Mouse (Mus musculus) lung, embryonic 14.5 days (tissue): Measurements from ENCODE around the gene Pappa. TPM values are rescaled to one million over a fixed set of nuclear protein-coding genes. Genes with fewer than 3 reads are reported as not detected.

Experiments used
- ATAC-seq: fragments of 200-750 bp; cut with Nextera tagmentation; 2 replicates; pipeline ENCODE4 v1.8.0; 2017; ENCODE audit warnings: mild to moderate bottlenecking, moderate TSS enrichment, moderate library complexity; ENCODE audit not compliant: insufficient read depth
- DNase-seq: peaks from one replicate; pipeline ENCODE4 v3.0.0-alpha.2; 2015
- H3K27ac ChIP-seq: fragments of 300-500 bp; sonication (generic); 2 replicates; pipeline ENCODE4 v1.5.1; 2014; ENCODE audit warnings: low read depth, mild to moderate bottlenecking, moderate library complexity
- H3K27me3 ChIP-seq: fragments of 300-500 bp; sonication (generic); 2 replicates; pipeline ENCODE4 v1.6.1; 2014; ENCODE audit warnings: low read length, control low read depth; ENCODE audit not compliant: insufficient read depth
- H3K36me3 ChIP-seq: fragments of 300-500 bp; sonication (generic); 2 replicates; pipeline ENCODE4 v1.6.1; 2014; ENCODE audit warnings: control low read depth; ENCODE audit not compliant: insufficient read depth
- H3K4me1 ChIP-seq: fragments of 300-500 bp; sonication (generic); 2 replicates; pipeline ENCODE4 v1.6.1; 2014; ENCODE audit warnings: antibody characterized with exemption, control low read depth; ENCODE audit not compliant: insufficient read depth
- H3K4me2 ChIP-seq: fragments of 300-500 bp; sonication (generic); 2 replicates; pipeline ENCODE4 v1.6.1; 2014; ENCODE audit warnings: mild to moderate bottlenecking
- H3K4me3 ChIP-seq: fragments of 300-500 bp; sonication (generic); 2 replicates; pipeline ENCODE4 v1.5.1; 2014; ENCODE audit warnings: low read depth, low read length
- H3K9ac ChIP-seq: fragments of 300-500 bp; sonication (generic); 2 replicates; pipeline ENCODE4 v1.6.1; 2014
- H3K9me3 ChIP-seq: fragments of 300-500 bp; sonication (generic); 2 replicates; pipeline ENCODE4 v1.6.1; 2016; ENCODE audit warnings: low read depth, low read length, control low read depth
- CTCF ChIP-seq: IDR thresholded peaks from 2 replicates; pipeline ENCODE4 v1.5.1; 2016; ENCODE audit warnings: antibody characterized with exemption, low read depth
- WGBS: fragments of 180-500 bp; shearing (Covaris S2); extraction: QIAGEN DNeasy Blood & Tissue Kit; methylation state at CpG from one replicate; pipeline ENCODE4 v1.1.7; 2014; 5-methylcytosine and 5-hydroxymethylcytosine counted together
- polyA plus RNA-seq: library from polyadenylated mRNA; unstranded; fragments of >200 nt; fragmentation: Nextera tagmentation; extraction: Ambion mirVana; gene quantifications from 2 replicates; pipeline ENCODE4 v1.2.1, GENCODE M21; 2014

Pappa gene
- polyA plus RNA-seq, 1 experiment from 2014 or later = 2.4 TPM

DNA sequence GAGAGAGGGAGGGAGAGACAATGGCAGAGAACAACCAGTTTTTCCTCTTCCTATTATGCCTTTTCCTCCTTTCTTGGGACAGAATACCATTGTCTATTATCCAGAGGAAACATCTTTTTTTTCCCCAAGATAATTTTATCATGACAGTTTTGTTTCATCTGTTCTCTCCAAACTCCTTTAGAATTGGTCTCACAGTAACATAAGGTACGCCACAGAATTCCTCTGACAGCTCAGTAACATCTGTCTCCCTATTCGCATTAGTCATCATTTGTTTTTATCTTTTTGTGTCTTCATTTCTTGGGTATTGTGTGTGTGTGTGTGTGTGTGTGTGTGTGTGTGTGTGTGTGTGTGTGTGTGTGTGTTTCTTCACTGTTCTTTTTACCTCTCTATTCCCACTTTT lies 201.8 kb downstream of the Pappa start:
- no peaks in the 10 kb centered on the region for H3K27me3 ChIP-seq
- DNase-seq (no peak), ATAC-seq (no peak)
- no peaks in the 10 kb centered on the region for H3K9me3 ChIP-seq
- H3K27ac ChIP-seq = no peak overlapping the region
- no peaks in the 10 kb centered on the region for H3K4me1 ChIP-seq
- no peak overlapping the region for H3K9ac ChIP-seq
- no peak overlapping the region for H3K4me3 ChIP-seq
- no peaks in the 10 kb centered on the region for H3K36me3 ChIP-seq
- TF ChIP-seq CTCF = no peak
- WGBS = 87% methylated on average over 2 of the region's 2 CpGs
- no peak overlapping the region for H3K4me2 ChIP-seq

- Histone ChIP-seq H3K27me3 (no peaks in the 10 kb centered on the region), H3K4me1 (no peaks in the 10 kb centered on the region), H3K4me3 (no peak overlapping the region), H3K9ac (no peak overlapping the region), H3K4me2 (no peak overlapping the region), H3K36me3 (no peaks in the 10 kb centered on the region), H3K9me3 (no peaks in the 10 kb centered on the region), H3K27ac (no peak overlapping the region)
- no peak for ATAC-seq
- DNase-seq = no peak
- 60% methylated on average over 9 of the region's 9 CpGs for WGBS
- TF ChIP-seq CTCF = no peak
Measured at GRCm38 (mm10) chr4:65328486-65329308, 204.7 kb downstream of the Pappa start.

- 57% methylated on average over 1 of the region's 1 CpGs for WGBS
- no peak for TF ChIP-seq CTCF
- ATAC-seq (no peak), DNase-seq (no peak)
- Histone ChIP-seq H3K9ac (no peak overlapping the region), H3K9me3 (no peaks in the 10 kb centered on the region), H3K4me3 (no peak overlapping the region), H3K36me3 (no peaks in the 10 kb centered on the region), H3K4me1 (no peaks in the 10 kb centered on the region), H3K27ac (no peak overlapping the region), H3K27me3 (no peaks in the 10 kb centered on the region), H3K4me2 (no peak overlapping the region)
Measured at GRCm38 (mm10) chr4:65333718-65334117, 209.7 kb downstream of the Pappa start.

- no peak for ATAC-seq
- Histone ChIP-seq H3K9me3 (no peaks in the 10 kb centered on the region), H3K4me1 (no peaks in the 10 kb centered on the region), H3K4me2 (no peak overlapping the region), H3K27ac (no peak overlapping the region), H3K9ac (no peak overlapping the region), H3K36me3 (no peaks in the 10 kb centered on the region), H3K4me3 (no peak overlapping the region), H3K27me3 (no peaks in the 10 kb centered on the region)
- 78% methylated on average over 3 of the region's 3 CpGs for WGBS
- no peak for TF ChIP-seq CTCF
- no peak for DNase-seq
Measured at GRCm38 (mm10) chr4:65341766-65342165, 217.8 kb downstream of the Pappa start.

DNA sequence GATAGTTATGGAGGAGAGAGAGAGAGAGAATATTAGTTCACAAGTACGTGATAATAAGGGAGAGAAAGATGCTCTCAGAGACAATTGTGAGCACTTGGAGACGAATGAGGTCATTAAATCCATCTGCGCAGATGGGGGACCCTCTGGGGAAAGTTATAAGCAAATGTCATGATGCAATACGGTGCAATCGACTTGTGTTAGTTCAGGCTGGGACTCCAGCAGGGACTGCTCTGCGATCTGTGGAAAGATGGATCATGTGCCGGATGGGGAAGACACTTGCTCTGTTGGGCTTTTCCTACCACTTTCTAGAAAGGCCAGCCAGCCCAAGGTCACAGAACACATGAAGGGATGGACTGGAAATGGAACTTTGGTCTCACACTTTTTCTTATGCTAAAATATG lies 226.5 kb downstream of the Pappa start:
- no peak overlapping the region for H3K9ac ChIP-seq
- H3K36me3 ChIP-seq = no peaks in the 10 kb centered on the region
- 34% methylated on average over 7 of the region's 7 CpGs for WGBS
- H3K9me3 ChIP-seq = no peaks in the 10 kb centered on the region
- no peak overlapping the region for H3K4me3 ChIP-seq
- ATAC-seq = peak; percentile 85; the same call in 1 of the 2 replicates
- peak; percentile 77 for DNase-seq
- no peaks in the 10 kb centered on the region for H3K4me1 ChIP-seq
- no peaks in the 10 kb centered on the region for H3K27me3 ChIP-seq
- TF ChIP-seq CTCF = no peak
- H3K4me2 ChIP-seq = no peak overlapping the region
- no peak overlapping the region for H3K27ac ChIP-seq

- Histone ChIP-seq H3K36me3 (no peaks in the 10 kb centered on the region), H3K4me3 (no peak overlapping the region), H3K27ac (no peak overlapping the region), H3K4me1 (no peaks in the 10 kb centered on the region), H3K4me2 (no peak overlapping the region), H3K27me3 (no peaks in the 10 kb centered on the region), H3K9ac (no peak overlapping the region), H3K9me3 (no peaks in the 10 kb centered on the region)
- DNase-seq (no peak), ATAC-seq (no peak)
- no peak for TF ChIP-seq CTCF
- WGBS = 68% methylated on average over 4 of the region's 4 CpGs
Measured at GRCm38 (mm10) chr4:65354580-65354979, 230.6 kb downstream of the Pappa start.

DNA sequence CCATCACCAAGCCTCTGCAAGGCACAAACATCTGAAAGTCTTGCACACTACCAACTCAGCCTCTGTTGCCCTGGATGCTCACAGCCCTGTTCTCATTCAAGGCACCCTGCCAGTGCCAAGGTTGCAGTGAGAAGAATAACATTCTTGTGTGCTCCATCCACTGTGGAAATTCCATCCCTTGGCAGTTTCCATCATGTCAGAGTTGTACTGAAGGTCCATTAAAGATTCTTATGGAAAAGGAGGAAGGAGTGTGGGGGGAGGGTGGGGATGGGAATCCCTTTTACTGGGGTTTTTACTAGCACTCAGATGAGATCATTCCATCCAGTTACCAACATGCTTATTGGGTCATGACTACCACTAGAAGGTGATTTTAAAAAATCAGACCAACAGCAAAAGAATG lies 243.2 kb downstream of the Pappa start:
- no peaks in the 10 kb centered on the region for H3K4me1 ChIP-seq
- H3K9ac ChIP-seq = no peak overlapping the region
- DNase-seq (no peak), ATAC-seq (no peak)
- no peaks in the 10 kb centered on the region for H3K9me3 ChIP-seq
- no peak for TF ChIP-seq CTCF
- H3K4me2 ChIP-seq = no peak overlapping the region
- H3K4me3 ChIP-seq = no peak overlapping the region
- H3K27ac ChIP-seq = no peak overlapping the region
- H3K36me3 ChIP-seq = no peaks in the 10 kb centered on the region
- H3K27me3 ChIP-seq = no peaks in the 10 kb centered on the region
